Mouse (Mus musculus) erythroid progenitor cell, adult 5-6 weeks (primary cell): ENCODE results near the gene Rps28. TPM values are rescaled to one million over a fixed set of nuclear protein-coding genes. Genes with fewer than 3 reads are reported as not detected.
"Not testable (repeated sequence)": the region's sequence is repeated elsewhere in the genome, so short reads cannot be mapped to it uniquely, and the experiment has no call there.

Experiments used
- ATAC-seq: replicated peaks from 2 replicates; pipeline ENCODE4 v1.8.0; 2016; ENCODE audit warnings: moderate number of reproducible peaks, mild to moderate bottlenecking, moderate TSS enrichment, inconsistent platforms; ENCODE audit not compliant: poor library complexity, low FRiP score, severe bottlenecking
- total RNA-seq, 2 experiments: library from RNA; stranded (forward) in 1 of 2; stranded (reverse) in 1 of 2; fragments of 150-400 nt in 1 of 2; fragments of 186-747, 209-891 nt in 1 of 2; gene quantifications; 2 replicates each; pipeline versions ENCODE4 v1.2.3 to v1.2.4; 2015 to 2017; ENCODE audit warnings: low replicate concordance in 2 of 2

Rps28 gene
- total RNA-seq (2015; ENCODE audit: low replicate concordance) (383 and 392 TPM in 2 replicates), total RNA-seq (2017; ENCODE audit: low replicate concordance) (429 and 508 TPM in 2 replicates)

DNA sequence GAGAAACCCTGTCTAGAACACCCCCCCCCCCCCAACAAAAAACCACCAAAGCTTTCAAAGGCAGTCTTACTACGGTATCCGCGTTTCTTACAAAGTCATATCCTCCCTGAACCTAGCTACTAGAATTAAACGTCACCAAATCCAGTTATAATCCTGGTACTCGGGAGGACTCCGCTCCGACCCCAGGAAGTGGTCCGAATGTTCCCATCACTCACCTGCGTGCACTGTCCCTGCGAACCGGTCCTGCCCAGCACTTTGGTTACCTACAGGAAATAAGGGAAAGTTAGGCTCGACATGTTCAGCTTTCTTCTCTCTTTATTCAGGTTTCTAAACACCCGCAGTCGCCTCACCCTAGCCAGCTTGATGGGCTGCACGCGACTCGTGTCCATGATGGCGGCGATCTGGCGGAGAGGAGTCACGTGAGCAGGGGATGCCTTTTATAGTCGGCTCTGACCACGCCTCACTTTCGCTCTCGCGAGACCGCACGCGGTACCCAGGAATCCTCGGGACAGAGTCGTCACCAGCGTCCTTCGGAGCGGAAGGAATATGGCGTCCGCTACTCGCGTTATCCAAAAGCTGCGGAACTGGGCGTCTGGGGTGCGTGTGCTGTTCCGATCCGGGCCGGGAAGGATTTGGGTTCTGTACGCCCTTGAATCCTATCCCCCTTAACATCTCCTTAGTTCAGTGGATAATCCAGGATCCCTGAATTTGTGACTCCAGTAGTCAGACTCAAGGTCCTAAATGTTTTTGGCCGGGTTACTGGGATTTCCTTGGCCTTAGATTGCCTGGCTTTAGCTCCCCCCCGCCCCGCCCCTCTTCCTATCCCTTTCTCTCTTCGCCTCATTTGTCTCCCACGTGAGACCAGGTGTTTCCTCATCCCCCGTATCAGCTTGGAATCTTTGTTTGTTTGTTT lies at the start of gene Rps28, which contains the start of gene Ndufa7:
Gene Rps28 (minus strand): TSS at position 479 of the 913 bp plus-strand sequence.
Gene Ndufa7 (plus strand): TSS at position 489 of the 913 bp plus-strand sequence.
- peak; percentile 97 for ATAC-seq

DNA sequence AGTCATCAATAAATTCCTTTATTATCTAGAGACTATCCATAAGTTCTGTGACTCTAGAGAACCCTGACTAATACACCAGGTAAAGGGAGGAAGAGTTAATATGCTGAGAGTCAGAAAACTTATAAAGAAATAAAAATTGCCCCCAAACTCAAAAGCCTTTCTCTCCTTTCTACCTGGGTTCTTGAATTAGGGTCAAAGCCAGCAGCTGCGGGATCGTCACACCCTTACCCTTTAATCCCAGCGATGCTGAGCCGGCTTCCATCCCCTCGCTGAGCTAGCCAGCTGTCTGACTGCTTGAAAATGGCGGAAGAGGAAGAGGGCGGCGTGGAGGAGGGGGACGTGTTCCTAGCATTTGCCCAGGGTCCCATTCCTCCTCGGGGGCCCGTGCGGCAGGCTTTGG lies 49.2 kb upstream of the Rps28 start, which contains the start of gene Gm7029:
Gene Gm7029 (plus strand): TSS at position 301 of the 400 bp plus-strand sequence.
- ATAC-seq: peak; percentile 30; the same call in 1 of the 2 replicates

DNA sequence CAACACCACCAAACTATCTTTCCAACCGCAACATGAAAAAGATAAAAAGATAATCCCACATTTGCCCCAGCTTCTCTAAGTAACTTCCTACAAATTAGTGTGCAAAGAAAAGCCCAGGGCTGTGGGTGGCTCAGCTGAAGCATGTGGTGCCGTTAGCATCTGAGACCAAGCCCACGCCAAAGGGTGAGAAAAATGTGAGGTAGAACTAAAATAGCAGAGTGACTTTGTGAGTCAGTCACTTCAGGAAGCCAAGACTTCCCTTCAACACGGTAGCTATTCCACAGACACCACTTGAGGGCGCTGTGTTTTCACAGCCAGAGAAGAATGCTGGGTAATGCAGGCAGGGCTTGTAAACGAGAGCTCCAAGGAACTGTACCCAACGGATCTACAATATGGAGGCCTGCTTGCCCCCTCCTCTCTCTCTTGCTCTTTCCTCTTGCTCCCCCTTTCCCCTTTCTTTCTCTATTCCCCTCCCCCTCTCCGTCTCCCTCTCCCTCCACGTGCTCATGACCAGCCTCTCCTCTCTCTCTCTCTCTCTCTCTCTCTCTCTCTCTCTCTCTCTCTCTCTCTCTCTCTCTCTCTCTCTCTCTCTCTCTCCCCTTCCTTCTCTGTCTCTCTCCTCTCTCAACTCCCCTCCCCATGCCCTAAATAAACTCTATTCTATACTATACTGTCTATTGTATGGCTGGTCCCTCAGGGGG lies 41.1 kb upstream of the Rps28 start:
- ATAC-seq: peak; percentile 73

GRCm38 (mm10) chr17:33857816-33858215 lies 33.5 kb upstream of the Rps28 start:
- ATAC-seq: no peak

GRCm38 (mm10) chr17:33851331-33851730 lies 27.0 kb upstream of the Rps28 start:
- no peak for ATAC-seq

- ATAC-seq: no peak
These were observed 23.8 kb upstream of the Rps28 start for GRCm38 (mm10) chr17:33848139-33848538.

GRCm38 (mm10) chr17:33844196-33844595 lies 19.8 kb upstream of the Rps28 start:
- no peak for ATAC-seq

DNA sequence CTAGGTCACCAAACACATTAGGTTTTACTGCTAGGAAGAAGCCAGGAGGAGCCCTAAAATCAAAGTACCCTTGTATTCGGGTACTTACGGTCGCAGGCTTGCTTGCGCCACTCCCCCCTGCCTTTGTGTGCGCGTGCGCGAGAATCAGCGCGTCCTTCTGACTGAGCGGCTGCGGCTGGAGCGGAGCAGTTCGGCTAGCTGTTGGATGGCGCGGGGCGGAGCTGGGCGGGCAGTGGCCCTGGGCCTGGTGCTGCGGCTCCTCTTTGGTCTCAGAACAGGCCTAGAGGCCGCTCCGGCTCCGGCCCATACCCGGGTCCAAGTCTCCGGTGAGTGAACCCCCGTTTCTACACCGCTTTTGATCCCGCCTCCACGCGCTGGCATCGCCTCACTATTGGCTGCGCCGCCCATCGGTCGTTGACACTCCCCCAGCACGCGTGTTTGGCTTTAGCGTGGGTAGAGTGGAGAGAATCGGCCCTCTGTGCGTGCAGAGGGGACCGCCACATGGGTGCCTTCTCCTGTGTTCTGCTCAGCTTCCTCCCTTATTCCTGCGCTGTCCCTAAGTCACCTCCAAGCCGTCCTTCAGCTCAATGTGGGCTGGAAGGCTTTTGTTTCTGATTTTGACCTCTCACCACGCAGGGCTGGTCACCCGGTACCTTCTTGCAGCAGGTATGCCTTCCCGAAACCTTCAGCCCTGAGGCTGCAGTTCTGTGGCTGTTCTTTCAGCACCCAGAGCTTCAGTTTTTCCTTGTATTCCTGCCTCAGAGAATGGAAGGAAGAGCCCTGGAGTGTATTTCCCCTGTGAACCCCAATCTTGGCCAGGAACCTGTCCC lies 18.8 kb upstream of the Rps28 start, which contains the start of gene Cd320:
Gene Cd320 (plus strand): TSS at position 126 of the 830 bp plus-strand sequence.
- ATAC-seq: peak; percentile 96

- ATAC-seq: no peak
These were observed 5.2 kb upstream of the Rps28 start for GRCm38 (mm10) chr17:33829561-33829960.

GRCm38 (mm10) chr17:33828892-33829291 lies 4.5 kb upstream of the Rps28 start:
- ATAC-seq: no peak

- peak; percentile 52 for ATAC-seq
These were observed 2.5 kb upstream of the Rps28 start for GRCm38 (mm10) chr17:33826850-33827249.

DNA sequence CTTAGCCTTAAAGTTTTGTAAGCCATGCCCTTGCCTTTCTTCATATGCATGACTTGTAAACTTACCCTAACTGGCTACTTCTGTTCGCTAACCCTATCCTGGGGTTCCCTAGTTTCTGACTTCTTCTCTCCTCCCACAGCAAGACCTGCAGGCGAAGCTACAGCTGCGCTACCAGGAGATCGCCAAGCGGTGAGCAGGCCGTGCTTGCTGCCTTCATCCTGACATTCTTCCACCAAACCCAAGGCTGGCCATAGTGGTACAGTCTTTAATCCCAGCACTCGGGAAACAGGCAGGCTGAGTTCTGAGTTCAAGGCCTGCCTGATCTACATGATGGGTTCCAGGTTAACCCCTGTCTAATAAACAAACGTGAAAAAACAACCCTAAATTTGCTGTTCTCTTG lies 1.1 kb upstream of the Rps28 start:
- ATAC-seq: no peak

DNA sequence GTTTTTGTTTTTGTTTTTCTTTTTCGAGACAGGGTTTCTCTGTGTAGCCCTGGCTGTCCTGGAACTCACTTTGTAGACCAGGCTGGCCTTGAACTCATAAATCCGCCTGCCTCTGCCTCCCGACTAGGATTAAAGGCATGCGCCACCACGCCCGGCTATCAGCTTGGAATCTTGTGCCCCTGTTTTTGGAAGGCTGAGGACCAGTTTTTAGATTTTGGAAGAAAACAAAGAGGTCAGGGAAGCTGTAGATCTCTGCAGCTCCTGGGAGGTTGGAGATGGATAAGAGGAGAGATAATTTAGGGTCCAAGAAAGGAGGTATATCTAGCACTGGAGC lies 602 bp upstream of the Rps28 start:
- not testable (repeated sequence) for ATAC-seq

DNA sequence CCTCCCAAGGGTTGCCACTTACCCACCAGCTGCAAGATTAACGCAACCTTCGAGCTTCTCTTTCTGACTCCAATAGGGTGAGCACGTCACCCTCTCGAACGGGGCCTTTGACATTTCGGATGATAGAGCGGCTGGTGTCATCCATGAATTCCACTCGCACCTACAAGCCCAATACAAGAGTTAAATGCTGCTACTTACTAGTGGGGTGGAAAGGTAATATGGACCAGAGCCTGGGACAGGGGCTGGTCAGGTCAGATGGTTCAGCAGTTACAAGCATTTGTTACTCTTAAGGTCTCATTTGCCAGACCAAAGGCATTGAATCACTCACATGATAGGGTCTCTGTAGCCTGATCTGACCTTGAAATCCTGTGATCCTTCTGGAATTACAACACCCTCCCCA lies 1.2 kb downstream of the Rps28 start:
- ATAC-seq: not testable (repeated sequence)

DNA sequence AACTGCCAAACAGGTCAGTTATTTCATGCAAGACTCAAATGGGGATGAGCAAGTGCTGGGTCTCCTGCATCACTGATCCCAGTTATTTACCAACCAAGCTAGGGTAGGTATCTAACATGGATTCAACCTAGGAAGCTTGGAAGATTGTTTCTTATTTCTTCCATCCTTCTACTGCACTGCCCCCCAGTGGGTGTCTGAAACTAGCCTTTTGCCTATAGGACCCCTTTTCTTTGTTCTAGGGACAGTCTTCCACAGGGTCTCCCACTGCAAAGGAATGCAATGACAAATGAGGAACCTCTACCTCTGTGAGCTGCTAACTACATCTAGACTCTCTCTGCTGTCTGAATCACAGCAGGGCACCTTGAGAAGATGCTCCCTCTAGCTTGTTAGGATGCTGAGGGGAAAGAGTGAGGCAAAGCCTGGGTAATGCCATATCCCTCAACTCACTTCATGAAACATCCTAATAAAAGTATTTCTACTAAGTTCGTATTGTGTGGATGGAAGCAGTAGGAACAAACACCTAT lies 1.9 kb downstream of the Rps28 start:
- ATAC-seq: no peak

DNA sequence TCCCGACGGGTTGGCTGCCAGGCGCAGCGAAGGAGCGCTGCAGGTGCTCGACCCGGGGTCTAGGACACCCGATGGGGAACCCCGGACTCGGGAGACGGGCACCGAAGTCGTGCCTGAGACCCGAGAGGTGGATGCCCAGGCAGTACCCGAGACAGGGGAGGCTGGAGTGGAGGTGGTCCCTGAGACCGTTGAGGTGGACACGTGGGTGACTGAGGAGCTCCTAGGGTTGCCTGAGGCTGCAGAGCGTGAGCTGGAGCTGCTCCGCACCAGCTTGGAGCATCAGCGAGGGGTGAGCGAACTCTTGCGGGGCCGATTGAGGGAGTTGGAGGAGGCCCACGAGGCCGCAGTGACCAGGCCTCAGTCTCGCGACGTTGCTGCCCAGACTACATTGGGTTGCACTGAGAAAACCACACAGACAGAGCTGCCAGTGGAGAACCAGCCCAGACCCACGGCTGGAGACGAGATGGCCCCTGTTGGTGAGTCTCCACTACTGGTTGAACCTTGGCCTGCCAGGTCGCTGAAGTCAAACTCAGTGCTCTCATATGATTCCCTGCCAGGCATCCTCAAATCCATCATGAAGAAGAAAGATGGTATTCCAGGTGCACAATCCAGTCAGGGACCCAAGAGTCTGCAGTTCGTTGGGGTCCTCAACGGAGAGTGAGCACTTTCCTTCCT lies 6.3 kb downstream of the Rps28 start:
- ATAC-seq: peak; percentile 3; the same call in 1 of the 2 replicates

DNA sequence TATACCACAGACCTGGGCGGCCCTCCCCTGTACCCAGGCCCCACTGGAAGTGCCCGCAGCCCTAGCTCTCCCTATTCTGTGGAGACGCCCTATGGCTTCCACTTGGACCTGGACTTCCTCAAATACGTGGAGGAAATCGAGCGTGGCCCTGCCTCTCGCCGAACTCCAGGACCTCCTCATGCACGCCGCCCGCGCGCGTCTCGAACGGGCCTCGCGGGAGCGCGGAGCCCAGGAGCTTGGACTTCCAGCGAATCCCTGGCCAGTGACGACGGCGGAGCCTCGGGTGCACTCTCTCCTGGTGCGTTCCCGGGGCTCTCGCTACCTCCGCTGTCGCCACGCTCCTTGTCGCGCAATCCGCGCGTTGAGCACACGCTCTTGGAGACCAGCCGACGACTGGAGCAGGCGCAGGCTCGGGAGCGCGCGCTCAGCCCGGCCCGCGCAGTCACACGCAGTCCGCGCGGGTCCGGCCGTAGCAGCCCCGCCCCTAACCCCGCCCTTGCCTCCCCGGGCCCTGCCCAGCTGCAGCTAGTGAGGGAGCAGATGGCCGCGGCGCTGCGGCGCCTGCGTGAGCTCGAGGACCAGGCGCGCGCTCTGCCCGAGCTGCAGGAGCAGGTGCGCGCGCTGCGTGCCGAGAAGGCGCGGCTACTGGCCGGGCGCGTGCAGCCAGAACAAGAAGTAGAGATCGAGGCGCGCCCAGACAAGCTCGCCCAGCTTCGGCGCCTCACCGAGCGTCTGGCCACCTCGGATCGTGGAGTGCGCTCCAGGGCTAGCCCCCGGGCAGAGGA lies 7.0 kb downstream of the Rps28 start:
- ATAC-seq: peak; percentile 96

- ATAC-seq: no peak
These were observed 7.8 kb downstream of the Rps28 start for GRCm38 (mm10) chr17:33816612-33817011.
